Mouse (Mus musculus): Measurements from ENCODE around the gene Ntrk1.

- TF ChIP-seq USF1 (IDR thresholded peaks at IDR 0.05; ENCODE audit: low read depth), result no peak
- TF ChIP-seq POLR2AphosphoS2 (IDR thresholded peaks at IDR 0.05; ENCODE audit: insufficient read length, low read depth), result no peak
- TF ChIP-seq POLR2A (IDR thresholded peaks at IDR 0.05; ENCODE audit: insufficient read length, low read depth), result no peak
- TF ChIP-seq TCF3 (IDR thresholded peaks at IDR 0.05; ENCODE audit: insufficient read length, low read depth), result no peak
- no peak for TF ChIP-seq E2F4 (IDR thresholded peaks at IDR 0.05; ENCODE audit: insufficient read depth)
Observed at GRCm38 (mm10) chr3:87745036-87745659, 49.8 kb downstream of the Ntrk1 start.
